Comparison of ENCODE assay signal across 7 mouse cellular contexts in the genomic region with DNA sequence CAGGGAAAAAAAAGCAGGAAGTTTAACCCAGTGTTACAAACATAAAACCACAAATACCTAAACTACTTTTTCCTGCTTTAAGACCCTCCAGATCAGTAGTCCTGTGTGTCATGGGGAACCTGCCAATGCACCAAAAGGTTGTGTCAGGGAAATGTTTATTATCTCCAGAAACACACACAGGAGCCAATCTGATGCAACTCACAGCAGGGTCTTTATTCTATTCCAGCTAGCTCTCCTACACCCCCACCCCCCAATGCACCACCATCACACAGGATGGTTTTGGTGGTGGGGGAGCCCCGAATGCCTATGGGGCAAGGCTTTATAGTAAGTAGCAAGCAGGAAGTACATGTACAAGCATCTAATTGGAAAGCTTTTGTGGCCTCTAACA.
DNase-seq lines count a peak whose midpoint lies in the region; ATAC-seq and TF ChIP-seq lines count a peak whose summit lies in the region.
"Not testable (repeated sequence)": the region's sequence is repeated elsewhere in the genome, so short reads cannot be mapped to it uniquely, and the experiment has no call there.

No protein-coding gene starts in this region.

- TF ChIP-seq CTCF in forebrain, postnatal 0 days (IDR thresholded peaks at IDR 0.05; ENCODE audit: low read depth); hindbrain, postnatal 0 days (IDR thresholded peaks at IDR 0.05; ENCODE audit: low read depth); kidney, postnatal 0 days (IDR thresholded peaks at IDR 0.05; ENCODE audit: low read depth); liver, postnatal 0 days (IDR thresholded peaks at IDR 0.05; ENCODE audit: low read depth): not testable (repeated sequence)

- not testable (repeated sequence) for H3K36me3 ChIP-seq in forebrain, embryonic 10.5 days (replicated peaks); forebrain, postnatal 0 days (ENCODE audit: insufficient read depth); hindbrain, postnatal 0 days (ENCODE audit: insufficient read depth, low read length); kidney, postnatal 0 days (ENCODE audit: insufficient read depth, low read length); liver, postnatal 0 days (replicated peaks; ENCODE audit: insufficient read depth, low read length); midbrain, embryonic 12.5 days; neural tube, embryonic 15.5 days

- peak overlapping the region; percentile 30; the same call in 1 of the 2 replicates for H3K27ac ChIP-seq in forebrain, embryonic 10.5 days
- H3K27ac ChIP-seq in forebrain, postnatal 0 days (ENCODE audit: low read depth, low read length); kidney, postnatal 0 days; midbrain, embryonic 12.5 days (replicated peaks): not testable (repeated sequence)
- H3K27ac ChIP-seq in hindbrain, postnatal 0 days, result peak overlapping the region; percentile 51; the same call in 1 of the 2 replicates
- peak overlapping the region; percentile 30; the same call in 1 of the 2 replicates for H3K27ac ChIP-seq in liver, postnatal 0 days (ENCODE audit: low read depth)
- peak overlapping the region; percentile 39; the same call in 1 of the 2 replicates for H3K27ac ChIP-seq in neural tube, embryonic 15.5 days (replicated peaks)

- peaks cover 20% of the 10 kb centered on the region for H3K4me1 ChIP-seq in forebrain, embryonic 10.5 days
- H3K4me1 ChIP-seq in forebrain, postnatal 0 days (ENCODE audit: insufficient read depth); hindbrain, postnatal 0 days (ENCODE audit: insufficient read depth, low read length); kidney, postnatal 0 days (replicated peaks; ENCODE audit: insufficient read depth, low read length); liver, postnatal 0 days (ENCODE audit: insufficient read depth): not testable (repeated sequence)
- H3K4me1 ChIP-seq in midbrain, embryonic 12.5 days, result peaks cover 11% of the 10 kb centered on the region; the same call in 1 of the 2 replicates
- H3K4me1 ChIP-seq in neural tube, embryonic 15.5 days, result peaks cover 13% of the 10 kb centered on the region

- not testable (repeated sequence) for TF ChIP-seq EP300 in liver, postnatal 0 days (IDR thresholded peaks at IDR 0.05; ENCODE audit: low read depth)

- 70% methylated on average over 1 of the region's 1 CpGs for WGBS in forebrain, embryonic 10.5 days
- WGBS in forebrain, postnatal 0 days, result 18% methylated on average over 1 of the region's 1 CpGs
- WGBS in hindbrain, postnatal 0 days, result 35% methylated on average over 1 of the region's 1 CpGs
- 58% methylated on average over 1 of the region's 1 CpGs for WGBS in kidney, postnatal 0 days
- WGBS in liver, postnatal 0 days (ENCODE audit: insufficient replicate concordance), result 27% methylated on average over 1 of the region's 1 CpGs
- 38% methylated on average over 1 of the region's 1 CpGs for WGBS in midbrain, embryonic 12.5 days
- 39% methylated on average over 1 of the region's 1 CpGs for WGBS in neural tube, embryonic 15.5 days

- not testable (repeated sequence) for DNase-seq in forebrain, embryonic 10.5 days (ENCODE audit: extremely low spot score, low spot score); forebrain, postnatal 0 days; hindbrain, postnatal 0 days (ENCODE audit: low spot score); kidney, postnatal 0 days (ENCODE audit: low spot score); liver, postnatal 0 days

- not testable (repeated sequence) for H3K27me3 ChIP-seq in forebrain, embryonic 10.5 days (ENCODE audit: poor library complexity, severe bottlenecking); forebrain, postnatal 0 days (ENCODE audit: insufficient read depth, low read length); hindbrain, postnatal 0 days (ENCODE audit: insufficient read depth, low read length); kidney, postnatal 0 days (ENCODE audit: insufficient read depth, low read length); liver, postnatal 0 days (ENCODE audit: insufficient read depth, low read length); midbrain, embryonic 12.5 days; neural tube, embryonic 15.5 days (replicated peaks)

- H3K4me3 ChIP-seq in forebrain, embryonic 10.5 days; forebrain, postnatal 0 days (ENCODE audit: low read depth, low read length); hindbrain, postnatal 0 days (ENCODE audit: low read length); kidney, postnatal 0 days (replicated peaks; ENCODE audit: low read depth, low read length); liver, postnatal 0 days (ENCODE audit: low read depth, low read length); midbrain, embryonic 12.5 days; neural tube, embryonic 15.5 days (replicated peaks): not testable (repeated sequence)

- ATAC-seq in forebrain, postnatal 0 days, result peak; percentile 20; the same call in 1 of the 2 replicates
- ATAC-seq in hindbrain, postnatal 0 days, result peak; percentile 44
- not testable (repeated sequence) for ATAC-seq in kidney, postnatal 0 days (replicated peaks; ENCODE audit: low FRiP score, low read depth)
- ATAC-seq in liver, postnatal 0 days, result peak; percentile 21; the same call in 1 of the 2 replicates
- 0 out of 2 replicates have a peak, but pooled peaks have one; percentile 34 for ATAC-seq in midbrain, embryonic 12.5 days (ENCODE audit: low FRiP score, low read depth)
- ATAC-seq in neural tube, embryonic 15.5 days (ENCODE audit: low FRiP score), result peak; percentile 28; the same call in 1 of the 2 replicates

- not testable (repeated sequence) for H3K4me2 ChIP-seq in forebrain, postnatal 0 days (ENCODE audit: low read depth); liver, postnatal 0 days (ENCODE audit: low read depth, low read length)
- H3K4me2 ChIP-seq in hindbrain, postnatal 0 days (ENCODE audit: low read depth, low read length), result 0 out of 2 replicates have a peak overlapping the region, but pooled peaks have one; percentile 14
- H3K4me2 ChIP-seq in kidney, postnatal 0 days (ENCODE audit: low read length), result peak overlapping the region; percentile 6; the same call in 1 of the 2 replicates
- H3K4me2 ChIP-seq in midbrain, embryonic 12.5 days (replicated peaks), result peak overlapping the region; percentile 22
- peak overlapping the region; percentile 32; the same call in 1 of the 2 replicates for H3K4me2 ChIP-seq in neural tube, embryonic 15.5 days

- H3K9ac ChIP-seq in forebrain, postnatal 0 days; hindbrain, postnatal 0 days (replicated peaks; ENCODE audit: low read length); kidney, postnatal 0 days (ENCODE audit: low read depth, low read length); liver, postnatal 0 days (replicated peaks); midbrain, embryonic 12.5 days (replicated peaks); neural tube, embryonic 15.5 days (replicated peaks): not testable (repeated sequence)

- not testable (repeated sequence) for H3K9me3 ChIP-seq in forebrain, embryonic 10.5 days; forebrain, postnatal 0 days (ENCODE audit: low read length); hindbrain, postnatal 0 days (ENCODE audit: low read length); kidney, postnatal 0 days (replicated peaks; ENCODE audit: low read length); liver, postnatal 0 days (ENCODE audit: low read length); midbrain, embryonic 12.5 days; neural tube, embryonic 15.5 days (replicated peaks)
